Mouse (Mus musculus) midbrain, embryonic 12.5 days (tissue): ENCODE measurements around the gene Fam151a. TPM values are rescaled to one million over a fixed set of nuclear protein-coding genes. Genes with fewer than 3 reads are reported as not detected.
"Not testable (repeated sequence)": the region's sequence is repeated elsewhere in the genome, so short reads cannot be mapped to it uniquely, and the experiment has no call there.

ENCODE experiments used
- ATAC-seq: fragments of 200-750 bp; cut with Nextera tagmentation; 2 replicates; pipeline ENCODE4 v1.8.0; 2017; ENCODE audit warnings: low read depth, moderate TSS enrichment, moderate library complexity; ENCODE audit not compliant: low FRiP score
- H3K27ac ChIP-seq: fragments of 300-500 bp; sonication (generic); replicated peaks from 2 replicates; pipeline ENCODE4 v1.5.1; 2016; ENCODE audit warnings: mild to moderate bottlenecking
- H3K27me3 ChIP-seq: fragments of 300-500 bp; sonication (generic); 2 replicates; pipeline ENCODE4 v1.6.1; 2016; ENCODE audit warnings: mild to moderate bottlenecking
- H3K36me3 ChIP-seq: fragments of 300-500 bp; sonication (generic); 2 replicates; pipeline ENCODE4 v1.6.1; 2016
- H3K4me1 ChIP-seq: fragments of 300-500 bp; sonication (generic); 2 replicates; pipeline ENCODE4 v1.6.1; 2016
- H3K4me2 ChIP-seq: fragments of 300-500 bp; sonication (generic); replicated peaks from 2 replicates; pipeline ENCODE4 v1.6.1; 2016; ENCODE audit warnings: mild to moderate bottlenecking, moderate library complexity
- H3K4me3 ChIP-seq: fragments of 300-500 bp; sonication (generic); 2 replicates; pipeline ENCODE4 v1.5.1; 2016; ENCODE audit warnings: mild to moderate bottlenecking
- H3K9ac ChIP-seq: fragments of 300-500 bp; sonication (generic); replicated peaks from 2 replicates; pipeline ENCODE4 v1.6.1; 2016; ENCODE audit warnings: mild to moderate bottlenecking, moderate library complexity
- H3K9me3 ChIP-seq: fragments of 300-500 bp; sonication (generic); 2 replicates; pipeline ENCODE4 v1.6.1; 2016; ENCODE audit warnings: mild to moderate bottlenecking
- WGBS: fragments of 180-500 bp; shearing (Covaris S2); methylation state at CpG from one replicate; pipeline ENCODE4 v1.1.7; 2016; 5-methylcytosine and 5-hydroxymethylcytosine counted together
- polyA plus RNA-seq: library from polyadenylated mRNA; unstranded; fragments of >200 nt; fragmentation: Nextera tagmentation; extraction: Ambion mirVana; gene quantifications from 2 replicates; pipeline ENCODE4 v1.2.1, GENCODE M21; 2016

Gene Fam151a
- polyA plus RNA-seq, 1 experiment from 2014 or later, result not detected

- Histone ChIP-seq H3K4me2 (no peak overlapping the region), H3K9me3 (no peaks in the 10 kb centered on the region), H3K27ac (peak overlapping the region; percentile 32; the same call in 1 of the 2 replicates), H3K4me3 (no peak overlapping the region), H3K36me3 (no peaks in the 10 kb centered on the region), H3K4me1 (peaks cover 50% of the 10 kb centered on the region), H3K9ac (no peak overlapping the region), H3K27me3 (0 out of 2 replicates have a peak, but pooled peaks cover 4% of the 10 kb centered on the region)
- WGBS, result 49% methylated on average over 5 of the region's 5 CpGs
- peak; percentile 63 for ATAC-seq
These were observed 44.6 kb downstream of the Fam151a start for GRCm38 (mm10) chr4:106778116-106778788.

DNA sequence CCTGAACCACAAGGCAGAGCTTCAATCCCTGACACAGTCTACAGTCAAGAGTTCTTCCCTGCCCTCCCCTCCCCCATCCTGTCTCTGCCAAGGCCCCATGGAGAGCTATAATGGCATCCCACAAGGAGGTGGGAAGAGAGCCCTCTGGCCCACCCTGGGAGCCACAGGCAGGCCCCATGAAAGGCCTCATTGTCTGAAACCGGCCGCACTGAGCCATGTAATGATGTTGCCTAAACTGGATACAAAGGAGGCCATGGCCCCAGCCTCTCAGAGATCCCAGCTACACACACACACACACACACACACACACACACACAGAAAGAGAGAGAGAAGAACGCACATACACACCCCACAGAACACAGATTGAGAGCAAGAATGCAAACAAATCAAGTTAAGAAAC lies 46.4 kb downstream of the Fam151a start:
- Histone ChIP-seq H3K9me3 (no peaks in the 10 kb centered on the region), H3K36me3 (no peaks in the 10 kb centered on the region), H3K27ac (0 out of 2 replicates have a peak overlapping the region, but pooled peaks have one; percentile 16), H3K4me1 (peaks cover 50% of the 10 kb centered on the region), H3K4me3 (no peak overlapping the region), H3K9ac (no peak overlapping the region), H3K4me2 (no peak overlapping the region), H3K27me3 (0 out of 2 replicates have a peak, but pooled peaks cover 7% of the 10 kb centered on the region)
- peak; percentile 81 for ATAC-seq
- 17% methylated on average over 3 of the region's 3 CpGs for WGBS

GRCm38 (mm10) chr4:106783137-106783536 lies 49.4 kb downstream of the Fam151a start:
- no peaks in the 10 kb centered on the region for H3K36me3 ChIP-seq
- H3K9me3 ChIP-seq, result no peaks in the 10 kb centered on the region
- WGBS, result 73% methylated on average over 10 of the region's 10 CpGs
- no peak for ATAC-seq
- no peak overlapping the region for H3K4me2 ChIP-seq
- peaks cover 63% of the 10 kb centered on the region for H3K4me1 ChIP-seq
- no peak overlapping the region for H3K27ac ChIP-seq
- no peak overlapping the region for H3K4me3 ChIP-seq
- no peak overlapping the region for H3K9ac ChIP-seq
- 0 out of 2 replicates have a peak, but pooled peaks cover 7% of the 10 kb centered on the region for H3K27me3 ChIP-seq

DNA sequence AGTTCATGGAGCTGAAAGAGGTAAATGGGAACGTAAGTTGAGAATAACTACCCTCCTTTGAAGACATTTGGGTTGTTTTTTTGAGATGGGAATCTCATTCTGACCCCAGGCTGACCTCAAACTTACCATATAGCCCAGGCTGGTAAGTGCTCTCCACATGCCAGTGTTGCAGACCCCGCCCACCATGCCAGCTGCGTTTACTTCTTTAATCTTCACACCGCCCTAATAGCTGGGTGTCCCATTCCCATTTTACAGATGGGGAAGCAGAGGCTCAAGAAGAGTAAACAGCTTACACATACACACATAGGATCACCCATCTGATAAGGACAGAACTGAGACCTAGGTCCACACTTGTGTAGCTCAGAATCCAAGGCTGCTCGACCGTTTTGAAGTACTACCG lies 51.1 kb downstream of the Fam151a start:
- Histone ChIP-seq H3K4me3 (no peak overlapping the region), H3K9me3 (no peaks in the 10 kb centered on the region), H3K4me2 (no peak overlapping the region), H3K9ac (no peak overlapping the region), H3K4me1 (peaks cover 47% of the 10 kb centered on the region), H3K27me3 (0 out of 2 replicates have a peak, but pooled peaks cover 3% of the 10 kb centered on the region), H3K27ac (no peak overlapping the region), H3K36me3 (no peaks in the 10 kb centered on the region)
- 94% methylated on average over 7 of the region's 7 CpGs for WGBS
- no peak for ATAC-seq

GRCm38 (mm10) chr4:106785345-106785744 lies 51.7 kb downstream of the Fam151a start:
- H3K4me1 ChIP-seq, result peaks cover 41% of the 10 kb centered on the region
- H3K36me3 ChIP-seq, result no peaks in the 10 kb centered on the region
- H3K4me3 ChIP-seq, result no peak overlapping the region
- H3K4me2 ChIP-seq, result no peak overlapping the region
- H3K27ac ChIP-seq, result peak overlapping the region; percentile 86
- peak; percentile 35 for ATAC-seq
- no peak overlapping the region for H3K9ac ChIP-seq
- H3K9me3 ChIP-seq, result no peaks in the 10 kb centered on the region
- WGBS, result 46% methylated on average over 7 of the region's 7 CpGs
- 0 out of 2 replicates have a peak, but pooled peaks cover 3% of the 10 kb centered on the region for H3K27me3 ChIP-seq

GRCm38 (mm10) chr4:106785753-106786540 lies 52.3 kb downstream of the Fam151a start:
- peak; percentile 90 for ATAC-seq
- Histone ChIP-seq H3K4me1 (peaks cover 35% of the 10 kb centered on the region), H3K4me2 (peak overlapping the region; percentile 12; the same call in 1 of the 2 replicates), H3K36me3 (no peaks in the 10 kb centered on the region), H3K27me3 (peaks cover 7% of the 10 kb centered on the region; the same call in 1 of the 2 replicates), H3K27ac (peak overlapping the region; percentile 86), H3K4me3 (no peak overlapping the region), H3K9me3 (no peaks in the 10 kb centered on the region), H3K9ac (peak overlapping the region; percentile 37; the same call in 1 of the 2 replicates)
- WGBS, result 5% methylated on average over 3 of the region's 5 CpGs

- peaks cover 29% of the 10 kb centered on the region for H3K4me1 ChIP-seq
- no peak overlapping the region for H3K27ac ChIP-seq
- H3K4me3 ChIP-seq, result no peak overlapping the region
- H3K9ac ChIP-seq, result no peak overlapping the region
- peaks cover 7% of the 10 kb centered on the region; the same call in 1 of the 2 replicates for H3K27me3 ChIP-seq
- no peak for ATAC-seq
- WGBS, result 72% methylated on average over 7 of the region's 7 CpGs
- no peak overlapping the region for H3K4me2 ChIP-seq
- H3K9me3 ChIP-seq, result no peaks in the 10 kb centered on the region
- H3K36me3 ChIP-seq, result no peaks in the 10 kb centered on the region
These were observed 54.1 kb downstream of the Fam151a start for GRCm38 (mm10) chr4:106787830-106788229.

DNA sequence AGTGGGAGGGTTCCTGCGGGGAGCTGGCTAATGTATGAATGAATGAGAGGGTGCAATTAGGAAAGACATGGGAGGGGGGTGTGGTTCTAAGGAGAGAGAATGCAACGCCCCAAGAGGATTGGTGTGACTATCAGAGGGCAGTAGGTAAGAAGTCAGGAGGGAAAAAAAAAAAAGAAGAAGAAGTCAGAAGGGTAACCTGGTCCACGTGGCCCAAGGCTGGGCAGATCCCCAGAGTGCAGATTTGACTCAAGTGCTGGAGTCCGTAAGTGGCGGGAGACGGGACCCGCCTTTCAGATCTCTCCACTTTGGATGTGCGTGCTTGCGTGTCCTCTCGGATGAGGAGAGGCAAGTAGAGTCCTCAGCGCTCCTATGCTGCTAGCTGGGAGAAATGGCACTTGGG lies 54.9 kb downstream of the Fam151a start:
- Histone ChIP-seq H3K36me3 (no peaks in the 10 kb centered on the region), H3K4me2 (no peak overlapping the region), H3K27ac (no peak overlapping the region), H3K9ac (no peak overlapping the region), H3K9me3 (no peaks in the 10 kb centered on the region), H3K4me3 (no peak overlapping the region), H3K4me1 (peaks cover 29% of the 10 kb centered on the region), H3K27me3 (peaks cover 7% of the 10 kb centered on the region; the same call in 1 of the 2 replicates)
- WGBS, result 92% methylated on average over 11 of the region's 11 CpGs
- no peak for ATAC-seq

- Histone ChIP-seq H3K9ac (no peak overlapping the region), H3K27ac (no peak overlapping the region), H3K4me1 (peaks cover 29% of the 10 kb centered on the region), H3K36me3 (no peaks in the 10 kb centered on the region), H3K9me3 (no peaks in the 10 kb centered on the region), H3K4me2 (no peak overlapping the region), H3K4me3 (no peak overlapping the region), H3K27me3 (peaks cover 4% of the 10 kb centered on the region; the same call in 1 of the 2 replicates)
- no peak for ATAC-seq
- 83% methylated on average over 9 of the region's 9 CpGs for WGBS
These were observed 56.0 kb downstream of the Fam151a start for GRCm38 (mm10) chr4:106789705-106790104.

- not testable (repeated sequence) for H3K9me3 ChIP-seq, H3K9ac ChIP-seq, H3K27me3 ChIP-seq, ATAC-seq, H3K4me3 ChIP-seq, H3K36me3 ChIP-seq, H3K4me2 ChIP-seq, H3K27ac ChIP-seq
- H3K4me1 ChIP-seq, result peaks cover 28% of the 10 kb centered on the region
- WGBS, result 88% methylated on average over 5 of the region's 5 CpGs
These were observed 56.5 kb downstream of the Fam151a start for GRCm38 (mm10) chr4:106790218-106790617.

- H3K4me2 ChIP-seq, result no peak overlapping the region
- no peak overlapping the region for H3K9ac ChIP-seq
- peaks cover 4% of the 10 kb centered on the region; the same call in 1 of the 2 replicates for H3K27me3 ChIP-seq
- H3K4me1 ChIP-seq, result peaks cover 21% of the 10 kb centered on the region
- H3K9me3 ChIP-seq, result no peaks in the 10 kb centered on the region
- ATAC-seq, result no peak
- WGBS, result 95% methylated on average over 1 of the region's 1 CpGs
- H3K27ac ChIP-seq, result no peak overlapping the region
- H3K4me3 ChIP-seq, result no peak overlapping the region
- no peaks in the 10 kb centered on the region for H3K36me3 ChIP-seq
These were observed 57.2 kb downstream of the Fam151a start for GRCm38 (mm10) chr4:106790938-106791337.

- H3K4me3 ChIP-seq, result no peak overlapping the region
- no peaks in the 10 kb centered on the region for H3K9me3 ChIP-seq
- H3K9ac ChIP-seq, result no peak overlapping the region
- peaks cover 4% of the 10 kb centered on the region; the same call in 1 of the 2 replicates for H3K27me3 ChIP-seq
- no peak overlapping the region for H3K27ac ChIP-seq
- no peak overlapping the region for H3K4me2 ChIP-seq
- no peaks in the 10 kb centered on the region for H3K36me3 ChIP-seq
- ATAC-seq, result no peak
- H3K4me1 ChIP-seq, result peaks cover 8% of the 10 kb centered on the region; the same call in 1 of the 2 replicates
These were observed 58.6 kb downstream of the Fam151a start for GRCm38 (mm10) chr4:106792276-106792675.
